Mouse (Mus musculus) granulocyte monocyte progenitor cell, adult 5-6 weeks (primary cell): Measurements from ENCODE around the gene 9930111J21Rik2. TPM values are rescaled to one million over a fixed set of nuclear protein-coding genes. Genes with fewer than 3 reads are reported as not detected.
A peak's percentile ranks its signal among the peaks of the same experiment; 100 is the strongest.
"Not testable (repeated sequence)": the region's sequence is repeated elsewhere in the genome, so short reads cannot be mapped to it uniquely, and the experiment has no call there.

Source experiments
- ATAC-seq: replicated peaks from 2 replicates; pipeline ENCODE4 v1.8.0; 2016; ENCODE audit warnings: mild to moderate bottlenecking, moderate TSS enrichment, inconsistent platforms; ENCODE audit not compliant: poor library complexity, severe bottlenecking
- total RNA-seq, 2 experiments: library from RNA; stranded (forward) in 1 of 2; stranded (reverse) in 1 of 2; fragments of 200-712, 200-1000 nt in 1 of 2; fragments of >200 nt in 1 of 2; fragmentation: Nextera tagmentation in 1 of 2; gene quantifications; 2 replicates each; pipeline ENCODE4 v1.2.3; 2014 to 2017

Gene 9930111J21Rik2
- total RNA-seq, 2 experiments from 2014 or later, result 29.3 to 40.1 TPM

DNA sequence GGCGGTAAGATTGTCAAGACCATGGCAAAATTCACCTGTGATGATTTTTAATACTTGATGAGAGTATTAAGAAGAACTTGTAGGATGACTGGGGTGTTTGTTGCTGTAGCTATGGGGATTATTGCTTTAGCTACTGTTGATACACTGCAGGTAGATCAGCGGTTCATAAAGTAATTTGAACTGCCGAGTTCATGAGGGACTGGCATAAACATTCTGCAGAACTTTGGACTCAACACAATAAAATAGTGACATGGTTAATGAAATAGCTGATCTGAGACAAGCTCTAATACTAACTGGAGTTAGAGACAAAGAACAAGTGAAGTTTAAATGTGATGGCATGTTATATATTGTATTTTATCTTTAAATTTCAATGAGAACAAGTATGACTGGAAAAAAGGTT lies 27.7 kb upstream of the 9930111J21Rik2 start:
- no peak for ATAC-seq

DNA sequence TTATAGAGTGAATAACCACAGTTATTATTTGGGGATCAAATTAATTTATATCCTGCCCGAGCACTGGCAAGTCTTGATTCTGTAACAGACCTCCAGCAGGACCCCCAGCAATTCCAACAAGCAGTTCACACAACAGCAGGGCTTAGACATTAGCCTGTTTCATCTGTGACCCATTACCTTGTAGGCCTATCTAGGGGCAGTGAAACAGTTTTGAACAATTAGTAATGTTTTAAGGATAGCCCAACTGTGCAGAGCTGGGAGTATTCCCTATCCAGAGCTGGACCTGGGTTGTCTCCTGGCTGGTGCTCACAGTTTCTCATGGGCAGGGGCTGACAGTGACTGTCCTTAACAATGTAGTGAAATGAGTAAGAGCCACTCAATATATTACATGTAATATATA lies 26.0 kb upstream of the 9930111J21Rik2 start:
- no peak for ATAC-seq

DNA sequence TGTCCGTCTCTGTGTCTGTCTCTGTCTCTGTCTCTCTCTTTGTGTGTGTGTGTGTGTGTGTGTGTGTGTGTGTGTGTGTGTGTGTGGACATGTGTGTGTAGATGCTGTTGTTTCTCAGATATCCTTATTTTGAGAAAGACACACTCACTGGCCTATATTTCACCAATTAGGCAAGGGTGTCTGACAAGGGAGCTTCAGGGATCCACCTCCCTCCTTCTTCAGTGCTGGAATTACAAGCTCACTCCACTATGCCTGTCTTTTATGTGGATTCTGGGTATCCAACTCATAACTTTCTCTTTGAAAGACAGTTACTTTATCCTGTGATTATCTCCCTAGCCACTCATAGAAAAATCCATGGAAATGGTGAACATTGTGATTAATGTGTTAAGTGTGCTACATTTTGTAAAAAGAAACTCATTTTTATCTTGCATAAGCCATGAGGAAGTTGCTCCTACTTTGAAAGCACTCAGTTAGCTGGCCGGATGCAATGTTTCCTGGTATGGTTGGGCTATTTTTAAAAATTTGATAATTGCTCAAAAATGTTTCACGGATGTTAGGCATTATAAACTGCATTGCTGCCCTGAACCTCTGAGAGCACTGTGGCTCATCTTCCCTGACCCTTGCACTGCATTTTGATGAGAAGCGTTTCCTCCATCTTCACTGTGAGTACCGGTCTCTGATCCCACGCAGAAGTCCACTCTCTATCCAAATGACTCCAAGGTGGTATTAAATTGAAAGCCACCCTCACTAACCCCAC lies 25.1 kb upstream of the 9930111J21Rik2 start, which contains the start of gene Ifi47:
Ifi47 (plus strand) TSS at position 587 of the 757 bp plus-strand sequence.
- peak; percentile 88 for ATAC-seq

DNA sequence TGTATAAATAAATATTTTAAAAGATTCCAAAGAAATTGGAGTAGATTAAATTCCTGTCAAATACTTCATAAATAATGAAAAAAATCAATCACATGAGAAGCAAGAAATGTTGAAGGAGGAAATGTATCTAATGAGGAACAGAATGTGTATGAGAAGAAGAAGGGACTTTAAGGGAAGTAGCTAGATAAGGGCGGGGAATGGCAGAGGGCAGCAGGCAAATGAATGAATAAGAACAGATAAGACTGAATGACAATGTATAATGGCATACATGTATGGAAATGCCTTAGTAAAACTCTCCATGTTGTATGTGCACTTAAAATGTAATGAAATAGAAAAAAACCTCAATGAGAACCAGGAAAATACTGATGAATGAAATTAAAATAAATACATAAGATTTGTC lies 17.3 kb upstream of the 9930111J21Rik2 start:
- ATAC-seq, result peak; percentile 67

- not testable (repeated sequence) for ATAC-seq
These were observed 12.8 kb upstream of the 9930111J21Rik2 start, which contains the start of gene Tgtp2 for GRCm38 (mm10) chr11:49063713-49064469. Gene Tgtp2 (minus strand): TSS chr11:49064206.

DNA sequence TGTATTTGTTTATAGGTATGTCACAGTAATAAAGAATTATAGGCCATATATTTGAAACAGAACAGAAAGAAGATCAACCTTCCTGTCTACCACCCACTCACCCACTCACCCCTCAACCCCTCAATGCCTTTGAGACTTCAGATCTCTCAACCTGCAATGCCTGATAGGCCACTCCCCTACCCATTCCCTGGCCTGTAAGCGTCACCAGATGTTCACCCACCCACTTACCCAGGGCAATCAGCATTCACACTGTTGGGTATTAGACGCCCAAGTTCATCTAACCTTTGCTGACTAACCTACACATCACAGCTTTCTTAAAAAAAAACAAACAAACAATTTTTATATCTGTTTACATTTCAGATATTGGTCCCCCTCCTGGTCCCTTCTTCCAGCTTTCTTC lies 10.8 kb upstream of the 9930111J21Rik2 start:
- ATAC-seq, result 0 out of 2 replicates have a peak, but pooled peaks have one; percentile 18

DNA sequence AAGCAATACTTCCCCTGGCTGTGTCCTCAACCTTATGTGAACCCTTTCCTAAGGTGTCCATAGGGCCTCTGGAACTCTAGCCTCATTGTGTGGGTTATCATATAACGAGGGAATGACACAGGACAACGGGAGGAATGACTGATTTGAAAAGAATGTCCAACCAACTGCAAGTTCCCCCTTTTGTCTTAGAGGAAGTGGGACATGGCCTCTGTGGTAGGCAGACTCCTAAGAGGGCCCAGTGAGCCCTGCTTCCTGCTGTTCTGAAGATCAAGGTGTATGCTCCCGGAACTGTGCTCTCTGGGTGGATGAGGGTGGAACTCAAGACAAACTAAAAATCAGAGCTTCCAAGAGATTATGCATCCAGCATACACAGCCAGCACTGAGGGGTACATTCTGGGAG lies 9.0 kb upstream of the 9930111J21Rik2 start:
- ATAC-seq, result peak; percentile 83

DNA sequence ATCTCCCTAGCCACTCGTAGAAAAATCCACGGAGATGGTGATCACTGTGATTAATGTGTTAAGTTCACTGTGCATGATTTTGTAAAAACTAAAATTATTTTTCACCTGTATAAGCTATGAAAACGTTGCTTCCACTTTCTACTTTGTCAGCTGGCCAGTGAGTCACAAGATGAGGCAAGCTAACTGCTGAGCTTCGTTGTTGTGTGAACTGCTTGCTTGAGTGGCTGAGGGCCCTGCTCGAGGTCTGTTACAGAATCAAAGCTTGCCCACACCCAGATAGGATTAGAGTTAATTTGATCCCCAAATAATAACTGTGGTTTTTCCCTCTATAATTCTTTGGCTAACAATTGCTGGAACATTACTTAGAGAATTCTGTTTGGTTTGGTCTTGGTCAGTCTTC lies 852 bp upstream of the 9930111J21Rik2 start:
- ATAC-seq, result peak; percentile 51

- peak; percentile 75 for ATAC-seq
These were observed 978 bp downstream of the 9930111J21Rik2 start for GRCm38 (mm10) chr11:49050064-49050463.

DNA sequence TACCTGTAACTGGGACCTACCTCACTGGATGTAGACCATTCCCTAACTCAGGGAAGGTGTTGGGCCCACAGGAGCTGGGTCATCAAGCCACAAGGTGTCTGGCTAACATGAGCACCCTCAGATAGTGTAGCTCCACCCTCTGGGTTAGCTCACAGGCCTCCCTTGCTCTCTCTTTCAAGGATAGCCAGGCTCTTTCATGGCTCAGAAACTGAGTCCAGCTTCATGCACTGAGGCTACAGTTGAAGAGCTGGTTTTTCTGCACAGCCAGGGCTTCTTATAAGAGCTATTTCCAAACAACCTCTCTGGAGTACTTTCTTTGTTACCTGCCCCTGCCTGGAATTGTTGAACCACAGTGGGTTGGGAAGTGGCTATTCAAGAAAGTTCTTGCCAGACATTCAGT lies 39.0 kb downstream of the 9930111J21Rik2 start:
- ATAC-seq, result not testable (repeated sequence)

DNA sequence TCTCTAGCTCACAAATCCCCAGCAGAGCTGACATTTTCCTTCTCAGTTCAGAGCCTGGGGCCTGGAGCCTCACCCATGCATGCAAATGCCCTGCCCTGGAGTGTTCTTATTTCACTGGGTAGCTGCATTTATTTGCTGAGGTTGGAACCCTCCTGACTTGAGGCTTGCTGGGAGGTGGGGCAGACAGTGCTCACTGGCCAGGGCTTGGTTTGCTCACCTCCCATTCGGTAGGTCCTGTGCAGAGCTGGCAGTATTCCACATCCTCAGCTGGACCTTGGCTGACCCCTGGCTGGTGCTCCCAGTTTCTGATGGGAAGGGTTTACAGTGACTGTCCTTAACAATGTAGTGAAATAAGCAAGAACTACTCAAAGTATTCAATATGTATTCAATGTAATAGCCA lies 44.3 kb downstream of the 9930111J21Rik2 start:
- not testable (repeated sequence) for ATAC-seq

- not testable (repeated sequence) for ATAC-seq
These were observed 44.7 kb downstream of the 9930111J21Rik2 start for GRCm38 (mm10) chr11:49006317-49006716.

DNA sequence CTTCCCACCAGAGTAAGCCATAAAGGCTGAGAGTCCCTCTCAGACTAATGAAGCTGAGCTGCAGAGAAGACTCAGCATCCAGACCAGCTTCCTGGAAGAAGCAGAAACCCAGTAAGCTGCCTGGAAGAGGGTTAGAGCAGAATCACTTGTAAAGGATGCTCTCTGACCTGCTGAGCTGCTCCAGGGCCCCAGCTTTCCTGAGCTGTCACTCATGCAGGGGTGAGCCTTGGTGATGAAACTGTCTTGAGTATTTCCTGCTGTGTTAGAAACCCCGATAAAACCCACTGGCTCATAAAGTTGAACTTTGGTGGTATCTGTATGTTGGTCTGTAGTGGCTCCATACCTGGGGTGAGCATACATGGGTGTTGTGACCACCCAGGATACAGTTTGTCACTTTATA lies 50.6 kb downstream of the 9930111J21Rik2 start:
- not testable (repeated sequence) for ATAC-seq

GRCm38 (mm10) chr11:48994018-48994417 lies 57.0 kb downstream of the 9930111J21Rik2 start, which contains the start of gene Tgtp1:
Gene Tgtp1 (minus strand): TSS chr11:48994172.
- peak; percentile 77 for ATAC-seq

DNA sequence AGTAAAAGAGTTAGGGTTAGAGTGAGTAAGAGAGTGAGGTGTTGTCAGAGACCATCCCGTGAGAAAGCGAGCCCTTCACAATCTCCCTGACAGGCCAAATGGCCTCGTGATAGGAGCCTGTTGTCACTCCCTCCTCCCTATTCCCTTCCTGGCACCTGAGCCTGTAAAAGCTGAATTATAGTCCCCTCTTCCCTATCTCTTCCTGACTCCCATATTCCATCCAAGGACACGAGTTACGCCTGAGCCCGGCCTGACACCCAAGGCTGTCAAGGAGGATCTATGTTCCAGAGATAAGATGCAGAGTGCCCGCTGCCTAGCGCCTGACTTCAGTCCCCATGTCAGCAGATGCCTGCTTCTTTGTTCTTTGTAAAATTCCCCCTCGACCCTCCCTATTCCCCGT lies 57.7 kb downstream of the 9930111J21Rik2 start:
- not testable (repeated sequence) for ATAC-seq

GRCm38 (mm10) chr11:48991740-48992520 lies 59.1 kb downstream of the 9930111J21Rik2 start, which contains the start of gene Gm12185:
Gene Gm12185 (minus strand): TSS chr11:48992226.
- ATAC-seq, result not testable (repeated sequence)

DNA sequence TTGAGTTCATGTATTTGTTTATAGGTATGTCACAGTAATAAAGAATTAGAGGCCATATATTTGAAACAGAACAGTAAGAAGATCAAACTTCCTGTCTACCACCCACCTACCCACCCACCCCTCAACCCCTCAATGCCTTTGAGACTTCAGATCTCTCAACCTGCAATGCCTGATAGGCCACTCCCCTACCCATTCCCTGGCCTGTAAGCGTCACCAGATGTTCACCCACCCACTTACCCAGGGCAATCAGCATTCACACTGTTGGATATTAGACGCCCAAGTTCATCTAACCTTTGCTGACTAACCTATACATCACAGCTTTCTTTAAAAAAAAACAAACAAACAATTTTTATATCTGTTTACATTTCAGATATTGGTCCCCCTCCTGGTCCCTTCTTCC lies 61.1 kb downstream of the 9930111J21Rik2 start:
- not testable (repeated sequence) for ATAC-seq

GRCm38 (mm10) chr11:48988219-48988618 lies 62.8 kb downstream of the 9930111J21Rik2 start:
- peak; percentile 88 for ATAC-seq

GRCm38 (mm10) chr11:48982848-48983247 lies 68.2 kb downstream of the 9930111J21Rik2 start:
- not testable (repeated sequence) for ATAC-seq

DNA sequence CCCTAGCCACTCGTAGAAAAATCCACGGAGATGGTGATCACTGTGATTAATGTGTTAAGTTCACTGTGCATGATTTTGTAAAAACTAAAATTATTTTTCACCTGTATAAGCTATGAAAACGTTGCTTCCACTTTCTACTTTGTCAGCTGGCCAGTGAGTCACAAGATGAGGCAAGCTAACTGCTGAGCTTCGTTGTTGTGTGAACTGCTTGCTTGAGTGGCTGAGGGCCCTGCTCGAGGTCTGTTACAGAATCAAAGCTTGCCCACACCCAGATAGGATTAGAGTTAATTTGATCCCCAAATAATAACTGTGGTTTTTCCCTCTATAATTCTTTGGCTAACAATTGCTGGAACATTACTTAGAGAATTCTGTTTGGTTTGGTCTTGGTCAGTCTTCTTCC lies 71.0 kb downstream of the 9930111J21Rik2 start:
- ATAC-seq, result peak; percentile 47
